Mouse (Mus musculus): ENCODE results near the gene App. TPM values are rescaled to one million over a fixed set of nuclear protein-coding genes. Genes with fewer than 3 reads are reported as not detected.

App gene
- polyA plus RNA-seq, 1 experiment from 2014 or later = 132 TPM

- 67% methylated on average over 3 of the region's 3 CpGs for WGBS
- Histone ChIP-seq H3K4me3 (ENCODE audit: low read depth, low read length) (no peak overlapping the region), H3K27me3 (replicated peaks; ENCODE audit: control insufficient read depth, insufficient read depth, low read length) (no peaks in the 10 kb centered on the region), H3K4me1 (replicated peaks; ENCODE audit: control insufficient read depth, insufficient read depth, low read length) (0 out of 2 replicates have a peak, but pooled peaks cover 5% of the 10 kb centered on the region), H3K4me2 (ENCODE audit: low read length) (no peak overlapping the region), H3K9ac (ENCODE audit: low read length) (no peak overlapping the region), H3K9me3 (ENCODE audit: control insufficient read depth, low read length) (no peaks in the 10 kb centered on the region), H3K27ac (ENCODE audit: low read depth) (no peak overlapping the region), H3K36me3 (ENCODE audit: control insufficient read depth, insufficient read depth, low read length) (peaks cover 15% of the 10 kb centered on the region)
- no peak for DNase-seq (ENCODE audit: low spot score)
- ATAC-seq (replicated peaks; ENCODE audit: low FRiP score, low TSS enrichment, low read depth) = no peak
These were observed 191.0 kb downstream of the App start for GRCm38 (mm10) chr16:84982589-84982988.

DNA sequence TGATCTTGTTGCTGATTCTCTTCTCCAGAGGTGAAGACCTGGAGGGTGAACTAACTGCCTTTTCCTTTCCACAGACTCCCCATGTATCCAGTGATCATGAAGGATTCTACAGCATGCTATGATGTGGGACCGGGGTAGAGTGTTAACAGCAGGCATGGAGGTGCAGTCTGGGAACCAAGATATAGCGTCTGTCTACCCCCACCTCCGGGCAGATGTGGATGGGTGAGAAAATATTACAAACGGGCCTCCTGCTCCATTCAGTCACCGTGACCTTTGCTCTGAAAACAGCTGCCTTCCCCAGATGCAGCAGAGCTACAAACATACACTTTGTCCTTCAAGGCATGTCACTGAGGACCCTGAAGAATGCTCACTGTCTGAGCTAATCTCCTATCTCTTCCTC is 195.0 kb downstream of the App start:
- no peaks in the 10 kb centered on the region for H3K9me3 ChIP-seq (ENCODE audit: control insufficient read depth, low read length)
- H3K4me1 ChIP-seq (replicated peaks; ENCODE audit: control insufficient read depth, insufficient read depth, low read length) = no peaks in the 10 kb centered on the region
- no peak for ATAC-seq (replicated peaks; ENCODE audit: low FRiP score, low TSS enrichment, low read depth)
- no peaks in the 10 kb centered on the region for H3K27me3 ChIP-seq (replicated peaks; ENCODE audit: control insufficient read depth, insufficient read depth, low read length)
- no peak overlapping the region for H3K4me3 ChIP-seq (ENCODE audit: low read depth, low read length)
- H3K4me2 ChIP-seq (ENCODE audit: low read length) = no peak overlapping the region
- peaks cover 32% of the 10 kb centered on the region for H3K36me3 ChIP-seq (ENCODE audit: control insufficient read depth, insufficient read depth, low read length)
- H3K9ac ChIP-seq (ENCODE audit: low read length) = no peak overlapping the region
- WGBS = 51% methylated on average over 5 of the region's 5 CpGs
- no peak for DNase-seq (ENCODE audit: low spot score)
- no peak overlapping the region for H3K27ac ChIP-seq (ENCODE audit: low read depth)

GRCm38 (mm10) chr16:84974176-84974518 is 199.4 kb downstream of the App start:
- no peak overlapping the region for H3K4me2 ChIP-seq (ENCODE audit: low read length)
- no peak for DNase-seq (ENCODE audit: low spot score)
- WGBS = 80% methylated on average over 6 of the region's 6 CpGs

GRCm38 (mm10) chr16:84973446-84974175 is 200.0 kb downstream of the App start:
- peaks cover 31% of the 10 kb centered on the region for H3K36me3 ChIP-seq (ENCODE audit: control insufficient read depth, insufficient read depth, low read length)

More at GRCm38 (mm10) chr16:84974176-84974518, 199.4 kb downstream of the App start:
- Histone ChIP-seq H3K27ac (ENCODE audit: low read depth) (no peak overlapping the region), H3K9ac (ENCODE audit: low read length) (no peak overlapping the region), H3K27me3 (replicated peaks; ENCODE audit: control insufficient read depth, insufficient read depth, low read length) (no peaks in the 10 kb centered on the region), H3K9me3 (ENCODE audit: control insufficient read depth, low read length) (no peaks in the 10 kb centered on the region), H3K36me3 (ENCODE audit: control insufficient read depth, insufficient read depth, low read length) (peaks cover 27% of the 10 kb centered on the region), H3K4me1 (replicated peaks; ENCODE audit: control insufficient read depth, insufficient read depth, low read length) (no peaks in the 10 kb centered on the region), H3K4me3 (ENCODE audit: low read depth, low read length) (no peak overlapping the region)
- ATAC-seq (replicated peaks; ENCODE audit: low FRiP score, low TSS enrichment, low read depth) = no peak

GRCm38 (mm10) chr16:84971535-84972330 is 201.8 kb downstream of the App start:
- H3K27me3 ChIP-seq (replicated peaks; ENCODE audit: control insufficient read depth, insufficient read depth, low read length) = no peaks in the 10 kb centered on the region
- DNase-seq (ENCODE audit: low spot score) = no peak
- ATAC-seq (replicated peaks; ENCODE audit: low FRiP score, low TSS enrichment, low read depth) = no peak
- no peak overlapping the region for H3K4me2 ChIP-seq (ENCODE audit: low read length)
- H3K4me1 ChIP-seq (replicated peaks; ENCODE audit: control insufficient read depth, insufficient read depth, low read length) = no peaks in the 10 kb centered on the region
- no peaks in the 10 kb centered on the region for H3K9me3 ChIP-seq (ENCODE audit: control insufficient read depth, low read length)
- peak overlapping the region; percentile 27; the same call in 1 of the 2 replicates for H3K27ac ChIP-seq (ENCODE audit: low read depth)
- WGBS = 51% methylated on average over 16 of the region's 16 CpGs
- no peak overlapping the region for H3K9ac ChIP-seq (ENCODE audit: low read length)
- peaks cover 20% of the 10 kb centered on the region for H3K36me3 ChIP-seq (ENCODE audit: control insufficient read depth, insufficient read depth, low read length)
- H3K4me3 ChIP-seq (ENCODE audit: low read depth, low read length) = no peak overlapping the region

More at GRCm38 (mm10) chr16:84973446-84974175, 200.0 kb downstream of the App start:
- Histone ChIP-seq H3K27ac (ENCODE audit: low read depth) (no peak overlapping the region), H3K9ac (ENCODE audit: low read length) (no peak overlapping the region), H3K4me2 (ENCODE audit: low read length) (no peak overlapping the region), H3K4me3 (ENCODE audit: low read depth, low read length) (no peak overlapping the region), H3K9me3 (ENCODE audit: control insufficient read depth, low read length) (no peaks in the 10 kb centered on the region), H3K27me3 (replicated peaks; ENCODE audit: control insufficient read depth, insufficient read depth, low read length) (no peaks in the 10 kb centered on the region), H3K4me1 (replicated peaks; ENCODE audit: control insufficient read depth, insufficient read depth, low read length) (no peaks in the 10 kb centered on the region)
- WGBS = 94% methylated on average over 15 of the region's 15 CpGs
- ATAC-seq (replicated peaks; ENCODE audit: low FRiP score, low TSS enrichment, low read depth) = no peak
- no peak for DNase-seq (ENCODE audit: low spot score)

DNA sequence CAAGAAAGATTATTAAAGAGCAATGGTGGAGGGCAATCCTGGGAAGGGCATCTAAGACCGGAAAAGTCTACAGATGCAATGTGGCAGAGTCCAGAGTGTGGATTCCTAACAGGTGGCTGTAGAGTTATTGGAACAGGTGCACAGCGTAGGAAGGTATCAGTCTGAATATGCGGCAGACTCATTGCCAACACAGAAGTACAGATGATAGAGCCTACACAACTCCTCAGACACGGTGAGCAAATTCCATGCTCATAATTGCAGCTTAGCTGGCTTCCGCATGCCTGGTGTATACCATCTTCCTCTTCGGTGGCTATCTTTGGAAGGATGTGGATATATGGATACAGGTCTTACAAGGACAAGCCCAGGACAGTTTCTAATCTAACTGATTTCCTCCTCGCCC is 204.5 kb downstream of the App start:
- ATAC-seq (replicated peaks; ENCODE audit: low FRiP score, low TSS enrichment, low read depth) (no peak), DNase-seq (ENCODE audit: low spot score) (no peak)
- Histone ChIP-seq H3K9me3 (ENCODE audit: control insufficient read depth, low read length) (no peaks in the 10 kb centered on the region), H3K4me1 (replicated peaks; ENCODE audit: control insufficient read depth, insufficient read depth, low read length) (no peaks in the 10 kb centered on the region), H3K4me3 (ENCODE audit: low read depth, low read length) (no peak overlapping the region), H3K27me3 (replicated peaks; ENCODE audit: control insufficient read depth, insufficient read depth, low read length) (no peaks in the 10 kb centered on the region), H3K36me3 (ENCODE audit: control insufficient read depth, insufficient read depth, low read length) (peaks cover 13% of the 10 kb centered on the region), H3K27ac (ENCODE audit: low read depth) (no peak overlapping the region), H3K9ac (ENCODE audit: low read length) (no peak overlapping the region), H3K4me2 (ENCODE audit: low read length) (no peak overlapping the region)
- 93% methylated on average over 7 of the region's 7 CpGs for WGBS

- Histone ChIP-seq H3K9me3 (ENCODE audit: control insufficient read depth, low read length) (no peaks in the 10 kb centered on the region), H3K4me1 (replicated peaks; ENCODE audit: control insufficient read depth, insufficient read depth, low read length) (no peaks in the 10 kb centered on the region), H3K27me3 (replicated peaks; ENCODE audit: control insufficient read depth, insufficient read depth, low read length) (no peaks in the 10 kb centered on the region), H3K27ac (ENCODE audit: low read depth) (no peak overlapping the region), H3K36me3 (ENCODE audit: control insufficient read depth, insufficient read depth, low read length) (peaks cover 14% of the 10 kb centered on the region), H3K4me2 (ENCODE audit: low read length) (no peak overlapping the region), H3K4me3 (ENCODE audit: low read depth, low read length) (no peak overlapping the region), H3K9ac (ENCODE audit: low read length) (no peak overlapping the region)
- ATAC-seq (replicated peaks; ENCODE audit: low FRiP score, low TSS enrichment, low read depth) (no peak), DNase-seq (ENCODE audit: low spot score) (no peak)
- 84% methylated on average over 4 of the region's 4 CpGs for WGBS
These were observed 206.6 kb downstream of the App start for GRCm38 (mm10) chr16:84966983-84967382.

DNA sequence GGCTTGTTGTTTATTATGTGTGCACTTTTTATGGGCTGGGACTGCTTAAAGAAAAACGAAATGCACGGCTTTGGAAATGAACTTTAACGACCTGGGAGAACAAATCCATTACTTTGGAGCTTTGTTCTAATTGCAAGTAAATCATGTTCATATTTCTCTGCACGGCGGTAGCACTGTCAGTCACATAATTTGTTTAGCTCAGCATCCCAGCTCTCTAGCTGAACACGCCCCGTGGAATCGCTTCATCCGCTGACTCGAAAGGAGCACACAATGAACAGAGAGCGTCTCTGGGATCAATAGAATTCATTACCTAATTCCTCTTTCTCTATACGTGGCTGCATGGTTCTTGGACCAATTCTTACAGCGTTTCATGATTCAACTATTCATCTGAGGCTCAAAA is 207.5 kb downstream of the App start:
- H3K4me1 ChIP-seq (replicated peaks; ENCODE audit: control insufficient read depth, insufficient read depth, low read length) = no peaks in the 10 kb centered on the region
- no peak overlapping the region for H3K9ac ChIP-seq (ENCODE audit: low read length)
- H3K4me3 ChIP-seq (ENCODE audit: low read depth, low read length) = no peak overlapping the region
- no peak overlapping the region for H3K27ac ChIP-seq (ENCODE audit: low read depth)
- peaks cover 23% of the 10 kb centered on the region for H3K36me3 ChIP-seq (ENCODE audit: control insufficient read depth, insufficient read depth, low read length)
- 74% methylated on average over 13 of the region's 13 CpGs for WGBS
- H3K9me3 ChIP-seq (ENCODE audit: control insufficient read depth, low read length) = no peaks in the 10 kb centered on the region
- no peak overlapping the region for H3K4me2 ChIP-seq (ENCODE audit: low read length)
- ATAC-seq (replicated peaks; ENCODE audit: low FRiP score, low TSS enrichment, low read depth) (no peak), DNase-seq (ENCODE audit: low spot score) (no peak)
- no peaks in the 10 kb centered on the region for H3K27me3 ChIP-seq (replicated peaks; ENCODE audit: control insufficient read depth, insufficient read depth, low read length)

Measured in intestine, embryonic 14.5 days (tissue).